Mouse (Mus musculus) effector memory CD4-positive, alpha-beta T cell, adult 7 months (primary cell): ENCODE measurements around the gene Wfdc12. TPM values are rescaled to one million over a fixed set of nuclear protein-coding genes. Genes with fewer than 3 reads are reported as not detected.

Experiments
- polyA plus RNA-seq: library from polyadenylated mRNA; unstranded; fragments of 100-300 nt; shearing (Covaris generic); gene quantifications from one replicate; pipeline ENCODE4 v1.2.1, GENCODE M21; 2017

The Wfdc12 gene
- not detected for polyA plus RNA-seq

DNA sequence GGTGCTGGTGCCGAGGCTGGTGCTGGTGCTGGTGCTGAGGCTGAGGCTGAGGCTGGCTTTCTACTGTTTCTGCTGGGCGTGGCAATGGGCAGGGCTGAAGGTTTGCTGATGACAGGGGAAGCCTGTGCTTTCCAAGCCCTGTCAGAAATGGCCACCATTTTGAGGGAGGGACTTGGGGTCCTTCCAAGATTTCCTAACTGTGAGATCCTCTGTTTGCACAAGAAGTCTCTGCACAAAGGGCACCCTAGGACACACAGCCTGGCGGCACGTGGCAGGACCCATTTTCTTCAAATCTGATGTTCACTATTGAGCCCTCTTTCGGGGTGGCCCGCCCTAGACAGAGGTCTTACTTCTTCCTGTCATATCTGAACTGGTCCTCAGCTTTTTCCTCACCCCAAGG lies at the start of gene Wfdc12:
TSS of gene Wfdc12 (minus strand) at position 33 of the 400 bp plus-strand sequence.

DNA sequence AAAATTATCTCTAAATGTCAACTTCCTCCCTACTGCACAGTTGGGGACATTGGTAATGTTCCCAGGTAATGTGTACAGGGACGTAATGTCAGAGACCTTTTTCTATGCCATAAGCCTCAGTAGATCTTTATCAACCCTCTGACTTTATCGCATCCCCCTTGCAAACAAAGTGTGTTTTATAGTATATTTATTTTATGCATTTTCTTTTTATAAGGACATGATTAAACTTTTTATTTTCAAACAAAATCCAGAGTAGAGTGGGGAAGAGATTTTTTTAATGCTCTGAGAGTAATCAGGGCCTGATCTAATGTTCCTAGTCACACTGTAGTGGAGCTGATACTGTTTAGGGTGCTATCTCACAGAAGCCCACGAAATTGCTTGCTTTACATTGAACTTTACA lies 48.0 kb upstream of the Wfdc12 start, which contains the start of gene Svs2:
TSS of gene Svs2 (minus strand) at position 101 of the 400 bp plus-strand sequence.

DNA sequence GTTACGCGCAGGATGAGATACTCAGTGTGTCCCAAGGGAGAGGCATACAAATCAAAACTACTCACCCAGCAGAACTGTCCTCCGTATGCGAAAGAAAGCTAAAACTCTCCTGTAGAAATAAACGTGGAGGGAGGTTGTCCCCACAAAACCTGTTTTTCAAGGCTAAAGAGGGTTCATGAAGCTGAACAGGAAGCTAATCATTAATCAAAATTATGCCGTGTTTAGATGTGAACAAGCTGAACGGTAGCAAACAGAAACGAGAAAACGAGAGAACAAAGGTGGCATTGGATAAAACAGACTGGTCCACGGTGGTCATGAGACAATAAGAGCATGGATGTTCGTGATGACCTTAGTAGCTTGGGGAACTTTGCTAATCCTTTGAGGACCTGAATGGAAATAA lies 31.1 kb upstream of the Wfdc12 start, which contains the start of gene Wfdc15b:
TSS of gene Wfdc15b (minus strand) at position 139 of the 400 bp plus-strand sequence.

GRCm38 (mm10) chr2:164199626-164200327 lies 9.4 kb upstream of the Wfdc12 start, which contains the start of gene Wfdc15a:
Gene Wfdc15a, minus strand, starts transcription at chr2:164200130.

DNA sequence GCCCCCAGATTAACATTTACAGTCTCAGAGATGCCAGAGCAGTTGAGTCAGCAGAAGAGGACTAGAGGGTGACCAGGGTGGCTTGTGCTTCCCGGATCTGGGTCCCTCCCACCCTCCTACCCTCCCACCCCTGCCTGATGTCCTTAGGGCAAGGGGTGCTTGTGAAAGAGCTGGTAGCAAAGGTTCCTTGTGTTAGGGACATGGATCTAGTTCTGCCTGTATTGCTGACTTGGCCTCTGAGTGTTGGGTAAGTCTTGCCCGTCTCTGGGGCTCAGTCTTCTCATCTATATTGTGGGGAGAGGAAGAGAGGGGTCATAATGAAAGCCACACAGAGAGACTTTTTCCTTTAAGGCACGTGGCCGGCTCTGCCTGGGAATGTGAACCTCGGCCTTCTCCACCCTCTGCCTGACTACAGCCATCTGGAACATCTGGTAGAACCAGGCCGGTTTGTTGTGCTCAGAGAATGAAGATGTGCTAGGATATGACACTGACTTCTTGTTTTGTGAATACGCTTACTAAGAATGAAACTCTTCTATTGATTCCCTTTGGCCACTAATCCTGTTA lies 7.6 kb downstream of the Wfdc12 start, which contains the start of gene Wfdc5:
TSS of gene Wfdc5 (minus strand) at position 51 of the 564 bp plus-strand sequence.

DNA sequence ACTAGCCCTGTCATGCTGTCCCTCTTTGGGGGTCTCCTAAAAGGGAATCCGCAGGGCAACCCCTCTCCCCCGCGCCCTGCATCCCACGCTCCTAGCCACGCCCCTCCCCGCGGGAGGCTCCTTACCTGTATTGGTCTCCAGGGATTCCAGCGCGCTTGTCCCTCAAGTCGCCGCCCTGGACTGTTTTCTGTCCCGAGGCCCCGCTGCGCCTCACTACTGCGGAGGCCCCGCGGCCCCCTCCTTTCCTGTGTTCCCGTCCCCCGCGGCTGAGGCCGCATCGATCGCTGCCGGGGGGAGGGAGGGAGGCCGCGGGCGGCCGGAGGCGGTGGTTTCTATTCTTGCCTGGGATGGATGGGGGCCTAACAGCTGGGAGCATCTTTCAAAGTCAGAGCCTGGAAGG lies 19.5 kb downstream of the Wfdc12 start, which contains the start of gene Kcns1:
TSS of gene Kcns1 (minus strand) at position 212 of the 400 bp plus-strand sequence.

Other genes with a start within 250 kb of the Wfdc12 start
- gene Ywhab, start 195.6 kb downstream of the Wfdc12 start, polyA plus RNA-seq: 125 TPM
- 0.73 TPM for gene Pabpc1l, start 165.2 kb downstream of the Wfdc12 start, polyA plus RNA-seq
- gene Stk4, start 120.3 kb downstream of the Wfdc12 start, polyA plus RNA-seq: 268 TPM
- gene Tomm34, start 119.4 kb downstream of the Wfdc12 start, polyA plus RNA-seq: 119 TPM
- 0.13 TPM for gene Kcns1, start 19.5 kb downstream of the Wfdc12 start, polyA plus RNA-seq
- 0.38 TPM for gene Wfdc5, start 7.9 kb downstream of the Wfdc12 start, polyA plus RNA-seq
- gene Wfdc15a, start 9.5 kb upstream of the Wfdc12 start, polyA plus RNA-seq: not detected
- gene Wfdc15b, start 31.1 kb upstream of the Wfdc12 start, polyA plus RNA-seq: not detected
- gene Svs2, start 47.9 kb upstream of the Wfdc12 start, polyA plus RNA-seq: not detected
- gene Svs3b, start 66.0 kb upstream of the Wfdc12 start, polyA plus RNA-seq: not detected
- not detected for gene Svs4, start 87.9 kb upstream of the Wfdc12 start, polyA plus RNA-seq
- gene Svs3a, start 98.7 kb upstream of the Wfdc12 start, polyA plus RNA-seq: not detected
- gene Svs6, start 126.1 kb upstream of the Wfdc12 start, polyA plus RNA-seq: not detected
- gene Svs5, start 142.1 kb upstream of the Wfdc12 start, polyA plus RNA-seq: not detected
- gene Slpi, start 198.5 kb upstream of the Wfdc12 start, polyA plus RNA-seq: 12.2 TPM
- 0.71 TPM for gene Rbpjl, start 212.5 kb upstream of the Wfdc12 start, polyA plus RNA-seq
- gene Matn4, start 214.6 kb upstream of the Wfdc12 start, polyA plus RNA-seq: 0.69 TPM